Mouse (Mus musculus): ENCODE data around the gene Dcaf5. TPM values are rescaled to one million over a fixed set of nuclear protein-coding genes. Genes with fewer than 3 reads are reported as not detected.

The Dcaf5 gene
- polyA plus RNA-seq, 1 experiment: 17.2 TPM

DNA sequence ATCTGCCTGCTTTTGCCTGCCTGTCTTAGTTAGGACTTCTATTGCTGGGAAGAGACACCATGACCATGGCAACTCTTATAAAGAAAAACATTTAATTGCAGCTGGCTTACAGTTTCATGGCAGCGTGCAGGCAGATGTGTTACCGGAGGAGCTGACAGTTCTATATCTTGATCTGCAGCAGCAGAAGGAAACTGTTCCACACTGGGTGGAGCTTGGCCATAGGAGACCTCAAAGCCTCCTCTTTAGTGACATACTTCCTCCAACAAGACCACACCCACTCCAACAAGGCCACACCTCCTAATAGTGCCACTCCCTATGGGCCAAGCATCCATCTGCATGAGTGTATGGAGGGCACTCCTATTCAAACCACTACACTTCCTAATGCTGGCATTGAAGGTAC, 121.1 kb downstream of the Dcaf5 start:
- H3K27me3 ChIP-seq (replicated peaks; ENCODE audit: control insufficient read depth, insufficient read depth, low read length): no peaks in the 10 kb centered on the region
- H3K4me1 ChIP-seq (ENCODE audit: control insufficient read depth, insufficient read depth, low read length): no peaks in the 10 kb centered on the region
- DNase-seq: no peak
- no peak for TF ChIP-seq POLR2A (IDR thresholded peaks at IDR 0.05; ENCODE audit: low read depth, low read length)
- TF ChIP-seq CTCF (conservative IDR thresholded peaks at IDR 0.05; ENCODE audit: insufficient read depth, insufficient read length, low read depth, low read length): no peak
- 82% methylated on average over 2 of the region's 2 CpGs for WGBS
- H3K36me3 ChIP-seq (ENCODE audit: control insufficient read depth, insufficient read depth, low read length): no peaks in the 10 kb centered on the region
- H3K4me3 ChIP-seq (ENCODE audit: insufficient read depth, low read depth, low read length): no peak overlapping the region
- no peak overlapping the region for H3K27ac ChIP-seq (ENCODE audit: insufficient read depth, low read depth, low read length)

DNA sequence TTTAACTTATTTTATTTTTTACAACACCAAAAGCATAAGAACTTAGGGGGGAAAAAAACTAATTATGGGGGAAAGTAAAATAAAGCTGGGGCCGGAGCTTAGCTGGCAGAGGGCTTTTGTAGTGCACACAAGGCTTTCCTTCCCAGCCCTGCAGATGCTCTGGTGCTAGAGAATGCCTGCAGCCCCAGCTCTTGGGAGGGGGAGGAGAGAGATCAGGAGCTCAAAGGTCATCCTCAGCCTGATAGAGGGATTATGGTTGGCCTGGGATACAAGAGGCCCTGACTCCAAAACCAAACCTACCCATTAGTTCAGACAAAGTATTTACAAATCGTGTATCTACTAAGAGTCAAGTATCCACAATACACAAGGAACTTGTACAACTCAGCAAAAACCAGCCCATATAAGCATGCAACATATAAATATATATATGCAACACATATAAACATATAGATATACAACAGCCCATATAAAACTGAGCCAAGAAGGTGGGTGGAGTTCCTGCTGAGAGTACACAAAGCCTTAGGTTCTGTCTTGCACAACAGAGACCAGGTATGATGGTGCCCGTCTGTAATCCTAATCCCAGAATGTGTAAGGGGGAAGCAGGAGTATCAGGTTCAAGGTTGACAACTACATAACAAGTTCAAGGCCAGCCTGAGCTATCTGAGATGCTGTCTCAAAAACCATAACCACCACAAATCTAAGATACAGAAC, 124.3 kb downstream of the Dcaf5 start:
- no peaks in the 10 kb centered on the region for H3K4me1 ChIP-seq (ENCODE audit: control insufficient read depth, insufficient read depth, low read length)
- DNase-seq: no peak
- WGBS: 95% methylated on average over 3 of the region's 3 CpGs
- no peak overlapping the region for H3K4me3 ChIP-seq (ENCODE audit: insufficient read depth, low read depth, low read length)
- no peaks in the 10 kb centered on the region for H3K27me3 ChIP-seq (replicated peaks; ENCODE audit: control insufficient read depth, insufficient read depth, low read length)
- H3K36me3 ChIP-seq (ENCODE audit: control insufficient read depth, insufficient read depth, low read length): no peaks in the 10 kb centered on the region
- TF ChIP-seq POLR2A (IDR thresholded peaks at IDR 0.05; ENCODE audit: low read depth, low read length) (no peak), CTCF (conservative IDR thresholded peaks at IDR 0.05; ENCODE audit: insufficient read depth, insufficient read length, low read depth, low read length) (no peak)
- no peak overlapping the region for H3K27ac ChIP-seq (ENCODE audit: insufficient read depth, low read depth, low read length)

DNA sequence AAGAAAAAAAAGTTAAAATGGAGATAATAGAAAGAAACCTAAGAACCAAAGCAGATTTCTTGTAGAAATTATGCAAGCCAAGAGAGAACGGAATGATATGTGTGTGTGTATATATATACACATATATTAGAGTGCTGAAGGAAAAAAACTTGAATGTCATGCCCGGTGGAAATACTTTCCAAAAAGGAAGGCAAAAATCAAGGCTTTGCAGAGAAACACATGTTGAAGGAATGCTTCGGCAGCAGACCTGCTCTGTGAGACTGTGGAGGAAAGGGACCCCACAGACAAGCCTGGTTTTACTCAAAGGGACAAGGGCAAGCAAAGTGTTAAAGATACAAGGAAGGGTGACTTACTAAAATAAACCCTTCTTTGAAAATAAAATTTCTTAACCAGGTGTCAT, 128.8 kb downstream of the Dcaf5 start:
- Histone ChIP-seq H3K27me3 (replicated peaks; ENCODE audit: control insufficient read depth, insufficient read depth, low read length) (no peaks in the 10 kb centered on the region), H3K36me3 (ENCODE audit: control insufficient read depth, insufficient read depth, low read length) (no peaks in the 10 kb centered on the region), H3K27ac (ENCODE audit: insufficient read depth, low read depth, low read length) (no peak overlapping the region), H3K4me3 (ENCODE audit: insufficient read depth, low read depth, low read length) (no peak overlapping the region), H3K4me1 (ENCODE audit: control insufficient read depth, insufficient read depth, low read length) (no peaks in the 10 kb centered on the region)
- no peak for DNase-seq
- no peak for TF ChIP-seq CTCF (conservative IDR thresholded peaks at IDR 0.05; ENCODE audit: insufficient read depth, insufficient read length, low read depth, low read length)
- no peak for TF ChIP-seq POLR2A (IDR thresholded peaks at IDR 0.05; ENCODE audit: low read depth, low read length)
- 71% methylated on average over 3 of the region's 3 CpGs for WGBS

DNA sequence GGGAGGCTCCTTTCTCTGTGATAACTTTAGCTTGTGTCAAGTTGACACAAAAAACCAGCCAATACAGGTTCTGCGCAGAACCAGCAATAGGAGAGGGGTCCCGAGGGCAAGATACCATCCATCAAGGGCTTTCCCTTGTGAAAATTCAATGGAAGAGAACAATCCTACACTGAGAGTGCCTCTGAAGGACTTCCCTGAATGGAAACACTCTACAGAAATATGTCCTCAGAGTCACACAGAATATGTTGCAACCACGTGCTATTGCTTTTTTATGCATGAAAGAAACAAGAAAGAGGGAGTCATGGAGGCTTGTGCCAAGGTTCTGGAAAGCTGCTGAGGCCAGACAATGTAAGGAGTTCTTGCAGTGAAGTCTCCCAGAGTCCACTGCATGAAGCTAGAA, 131.9 kb downstream of the Dcaf5 start:
- H3K4me3 ChIP-seq (ENCODE audit: insufficient read depth, low read depth, low read length): no peak overlapping the region
- no peaks in the 10 kb centered on the region for H3K36me3 ChIP-seq (ENCODE audit: control insufficient read depth, insufficient read depth, low read length)
- H3K27me3 ChIP-seq (replicated peaks; ENCODE audit: control insufficient read depth, insufficient read depth, low read length): no peaks in the 10 kb centered on the region
- no peak overlapping the region for H3K27ac ChIP-seq (ENCODE audit: insufficient read depth, low read depth, low read length)
- TF ChIP-seq POLR2A (IDR thresholded peaks at IDR 0.05; ENCODE audit: low read depth, low read length) (no peak), CTCF (conservative IDR thresholded peaks at IDR 0.05; ENCODE audit: insufficient read depth, insufficient read length, low read depth, low read length) (no peak)
- no peak for DNase-seq
- no peaks in the 10 kb centered on the region for H3K4me1 ChIP-seq (ENCODE audit: control insufficient read depth, insufficient read depth, low read length)
- 89% methylated on average over 3 of the region's 3 CpGs for WGBS

DNA sequence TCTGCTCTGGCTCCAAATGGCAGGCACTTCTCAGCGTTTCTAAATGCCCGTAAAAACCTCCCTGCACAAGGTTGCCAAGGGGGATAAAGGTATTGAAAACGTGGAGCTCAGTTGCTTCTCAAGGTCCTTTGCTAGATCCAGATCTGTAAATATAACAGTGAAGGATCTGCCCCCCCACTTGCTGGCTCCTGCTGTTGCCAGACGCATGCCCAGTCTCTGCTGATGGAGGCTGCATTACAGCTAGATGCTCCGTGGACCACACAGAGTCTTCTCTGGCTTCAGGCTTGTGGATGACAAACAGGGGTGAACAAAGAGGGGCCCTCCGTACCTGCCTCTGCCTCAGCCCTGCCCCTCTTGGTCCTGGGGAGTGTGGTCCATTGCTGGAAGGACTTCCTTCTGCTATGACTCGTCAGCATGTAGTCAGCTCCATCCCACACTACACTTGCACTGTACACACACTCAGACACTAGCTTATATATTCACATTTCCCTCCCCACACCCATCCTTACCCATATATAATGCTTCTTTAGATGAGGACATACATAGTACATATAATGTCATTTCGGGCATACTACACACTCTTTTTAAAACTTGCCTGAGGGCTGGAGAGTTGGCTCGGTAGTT, 135.5 kb downstream of the Dcaf5 start:
- WGBS: 80% methylated on average over 9 of the region's 9 CpGs
- DNase-seq: no peak
- H3K27me3 ChIP-seq (replicated peaks; ENCODE audit: control insufficient read depth, insufficient read depth, low read length): no peaks in the 10 kb centered on the region
- no peaks in the 10 kb centered on the region for H3K36me3 ChIP-seq (ENCODE audit: control insufficient read depth, insufficient read depth, low read length)
- no peak overlapping the region for H3K4me3 ChIP-seq (ENCODE audit: insufficient read depth, low read depth, low read length)
- H3K4me1 ChIP-seq (ENCODE audit: control insufficient read depth, insufficient read depth, low read length): no peaks in the 10 kb centered on the region
- H3K27ac ChIP-seq (ENCODE audit: insufficient read depth, low read depth, low read length): no peak overlapping the region
- TF ChIP-seq POLR2A (IDR thresholded peaks at IDR 0.05; ENCODE audit: low read depth, low read length) (no peak), CTCF (conservative IDR thresholded peaks at IDR 0.05; ENCODE audit: insufficient read depth, insufficient read length, low read depth, low read length) (no peak)

DNA sequence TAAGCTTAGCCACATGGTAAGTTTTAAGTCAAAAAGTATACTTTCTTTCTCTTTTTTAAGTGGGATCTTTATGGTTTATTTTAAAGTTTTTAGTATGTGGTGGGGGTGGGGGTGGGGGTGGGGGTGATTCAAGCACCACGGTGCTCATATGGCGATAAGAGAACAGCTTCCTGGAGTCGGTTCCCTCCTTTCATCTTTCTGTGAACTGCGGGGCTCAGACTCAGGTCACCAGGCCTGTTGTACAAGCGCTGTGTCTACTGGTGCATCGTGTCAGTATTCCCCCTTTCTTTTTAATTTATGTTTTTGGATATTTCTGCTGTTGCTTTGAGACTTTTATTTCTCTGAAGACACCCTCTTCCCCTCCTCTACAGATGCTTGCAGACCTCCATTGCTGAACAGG, 137.7 kb downstream of the Dcaf5 start:
- Histone ChIP-seq H3K4me1 (ENCODE audit: control insufficient read depth, insufficient read depth, low read length) (no peaks in the 10 kb centered on the region), H3K36me3 (ENCODE audit: control insufficient read depth, insufficient read depth, low read length) (no peaks in the 10 kb centered on the region), H3K27me3 (replicated peaks; ENCODE audit: control insufficient read depth, insufficient read depth, low read length) (no peaks in the 10 kb centered on the region), H3K27ac (ENCODE audit: insufficient read depth, low read depth, low read length) (no peak overlapping the region), H3K4me3 (ENCODE audit: insufficient read depth, low read depth, low read length) (no peak overlapping the region)
- DNase-seq: no peak
- TF ChIP-seq POLR2A (IDR thresholded peaks at IDR 0.05; ENCODE audit: low read depth, low read length) (no peak), CTCF (conservative IDR thresholded peaks at IDR 0.05; ENCODE audit: insufficient read depth, insufficient read length, low read depth, low read length) (no peak)
- 50% methylated on average over 6 of the region's 6 CpGs for WGBS

DNA sequence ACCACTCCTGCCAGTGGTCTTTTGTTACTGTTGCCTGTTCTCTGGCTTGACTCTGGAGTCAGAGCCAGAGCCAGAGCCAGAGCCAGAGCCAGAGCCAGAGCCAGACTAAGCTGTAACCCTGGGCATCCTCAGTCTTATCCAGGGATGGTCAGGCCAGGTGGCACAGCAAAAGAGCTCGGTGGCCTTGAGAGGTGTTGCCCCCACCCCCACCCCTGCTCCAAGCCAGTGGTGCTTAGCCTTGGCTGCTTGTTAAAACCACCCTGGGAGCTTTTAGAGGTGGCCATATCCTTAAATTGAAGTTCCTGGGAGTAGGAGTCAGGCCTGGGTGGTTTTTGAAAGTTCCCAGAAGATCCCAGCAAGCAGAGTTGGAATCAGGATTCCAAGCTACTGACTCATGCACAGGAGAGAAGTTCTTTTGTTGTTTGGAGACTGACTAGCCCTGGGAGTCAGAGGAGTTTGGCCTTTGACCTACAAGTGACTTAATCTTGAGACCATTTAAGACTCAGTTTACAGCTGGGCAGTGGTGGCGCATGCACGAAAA, 144.4 kb downstream of the Dcaf5 start:
- DNase-seq: no peak
- no peaks in the 10 kb centered on the region for H3K27me3 ChIP-seq (replicated peaks; ENCODE audit: control insufficient read depth, insufficient read depth, low read length)
- no peaks in the 10 kb centered on the region for H3K4me1 ChIP-seq (ENCODE audit: control insufficient read depth, insufficient read depth, low read length)
- WGBS: 69% methylated on average over 3 of the region's 3 CpGs
- no peak overlapping the region for H3K27ac ChIP-seq (ENCODE audit: insufficient read depth, low read depth, low read length)
- H3K36me3 ChIP-seq (ENCODE audit: control insufficient read depth, insufficient read depth, low read length): no peaks in the 10 kb centered on the region
- H3K4me3 ChIP-seq (ENCODE audit: insufficient read depth, low read depth, low read length): no peak overlapping the region
- no peak for TF ChIP-seq CTCF (conservative IDR thresholded peaks at IDR 0.05; ENCODE audit: insufficient read depth, insufficient read length, low read depth, low read length)
- no peak for TF ChIP-seq POLR2A (IDR thresholded peaks at IDR 0.05; ENCODE audit: low read depth, low read length)

Data from kidney, adult 2 months (tissue).